Mouse (Mus musculus): ENCODE results near the gene Batf3. TPM values are rescaled to one million over a fixed set of nuclear protein-coding genes. Genes with fewer than 3 reads are reported as not detected.

Batf3 gene
- polyA plus RNA-seq (2011; ENCODE audit: insufficient read depth, insufficient read length, low read depth, missing spikeins), result 2.0 and 2.7 TPM in 2 replicates

DNA sequence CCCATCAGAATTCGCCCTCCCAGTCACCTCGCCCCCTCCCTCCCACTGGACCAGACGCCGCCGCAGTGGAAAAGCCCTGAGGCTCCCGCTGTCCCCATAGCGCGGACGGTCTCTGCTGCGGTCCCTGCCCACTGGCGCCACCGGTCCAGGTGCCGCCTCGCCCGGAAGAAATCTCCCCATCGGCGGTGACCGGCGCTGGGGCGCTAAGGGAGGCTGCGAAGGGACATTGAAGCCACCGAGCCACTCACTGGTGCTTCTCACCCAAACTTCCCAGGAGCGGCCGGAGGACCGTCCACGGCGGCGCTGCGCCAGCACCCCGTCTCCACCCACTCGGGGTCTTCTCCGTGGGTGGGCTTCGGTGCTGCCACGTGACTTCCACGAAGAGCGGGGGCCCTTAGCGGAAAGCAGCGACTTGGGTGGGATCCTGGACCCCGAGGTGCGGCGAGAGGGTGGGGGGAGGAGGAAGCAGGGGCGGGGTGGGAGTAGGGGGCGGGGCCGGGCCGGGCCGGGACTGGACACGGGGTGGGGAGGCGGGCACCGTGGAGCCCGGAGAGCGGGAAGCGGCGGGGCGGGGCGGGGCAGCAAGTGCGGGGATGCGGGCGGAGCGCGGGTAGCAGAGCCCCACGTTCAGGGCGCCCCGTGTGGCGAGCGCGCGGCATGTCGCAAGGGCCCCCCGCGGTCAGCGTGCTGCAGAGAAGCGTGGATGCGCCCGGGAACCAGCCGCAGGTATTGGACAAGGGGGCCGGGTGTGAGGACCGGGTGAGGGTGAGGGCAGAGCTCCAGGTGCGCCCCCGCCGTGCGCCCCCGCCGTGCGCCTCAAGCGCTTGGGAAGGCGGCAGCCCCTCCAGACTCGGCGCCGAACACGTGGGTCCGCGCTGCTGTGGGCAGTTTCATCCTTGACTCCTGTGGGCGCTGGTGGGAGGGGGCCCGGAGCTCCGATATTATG, at the start of gene Batf3:
TSS of gene Batf3 (plus strand) at position 46 of the 946 bp plus-strand sequence.
- no peaks in the 10 kb centered on the region for H3K9me3 ChIP-seq (replicated peaks; ENCODE audit: control insufficient read depth, insufficient read depth, low read length, poor library complexity, severe bottlenecking)
- H3K27me3 ChIP-seq (ENCODE audit: control insufficient read depth, insufficient read depth, low read length, poor library complexity, severe bottlenecking), result peaks cover 11% of the 10 kb centered on the region
- H3K9ac ChIP-seq (ENCODE audit: low read depth, poor library complexity, severe bottlenecking), result peak within 1 kb of the TSS; percentile 53
- no peaks in the 10 kb centered on the region for H3K4me1 ChIP-seq (ENCODE audit: control insufficient read depth, insufficient read depth, low read length)
- H3K36me3 ChIP-seq (ENCODE audit: control insufficient read depth, insufficient read depth, low read length, poor library complexity, severe bottlenecking), result no peaks in the 10 kb centered on the region
- TF ChIP-seq EP300 (IDR thresholded peaks at IDR 0.05; ENCODE audit: insufficient read depth, low read depth, low read length) (no peak), CTCF (IDR thresholded peaks at IDR 0.05; ENCODE audit: low read depth, low read length) (no peak), POLR2A (IDR thresholded peaks at IDR 0.05; ENCODE audit: insufficient read depth, low read length) (no peak)
- H3K27ac ChIP-seq (ENCODE audit: insufficient read depth, low read length), result no peak within 1 kb of the TSS
- H3K4me3 ChIP-seq (ENCODE audit: low read depth, low read length), result peak within 1 kb of the TSS; percentile 52

DNA sequence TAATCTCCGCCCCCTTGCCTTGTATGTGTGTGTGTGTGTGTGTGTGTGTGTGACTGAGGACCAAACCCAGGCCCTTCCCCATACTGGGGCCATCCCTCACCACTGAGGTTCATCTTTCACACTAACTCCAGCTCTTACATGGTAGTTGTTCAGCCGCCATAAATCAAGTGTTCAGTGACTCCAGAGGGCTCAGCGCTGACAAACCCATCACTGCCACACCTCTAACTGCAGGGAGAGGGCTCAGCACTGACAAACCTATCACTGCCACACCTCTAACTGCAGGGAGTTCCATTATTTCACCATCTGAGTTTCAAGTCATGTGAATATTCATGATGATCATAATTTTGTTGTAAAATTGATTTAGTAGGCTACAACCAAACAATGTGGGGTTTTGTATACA, 44.1 kb upstream of the Batf3 start:
- H3K27ac ChIP-seq (ENCODE audit: insufficient read depth, low read length), result no peak overlapping the region
- no peaks in the 10 kb centered on the region for H3K36me3 ChIP-seq (ENCODE audit: control insufficient read depth, insufficient read depth, low read length, poor library complexity, severe bottlenecking)

DNA sequence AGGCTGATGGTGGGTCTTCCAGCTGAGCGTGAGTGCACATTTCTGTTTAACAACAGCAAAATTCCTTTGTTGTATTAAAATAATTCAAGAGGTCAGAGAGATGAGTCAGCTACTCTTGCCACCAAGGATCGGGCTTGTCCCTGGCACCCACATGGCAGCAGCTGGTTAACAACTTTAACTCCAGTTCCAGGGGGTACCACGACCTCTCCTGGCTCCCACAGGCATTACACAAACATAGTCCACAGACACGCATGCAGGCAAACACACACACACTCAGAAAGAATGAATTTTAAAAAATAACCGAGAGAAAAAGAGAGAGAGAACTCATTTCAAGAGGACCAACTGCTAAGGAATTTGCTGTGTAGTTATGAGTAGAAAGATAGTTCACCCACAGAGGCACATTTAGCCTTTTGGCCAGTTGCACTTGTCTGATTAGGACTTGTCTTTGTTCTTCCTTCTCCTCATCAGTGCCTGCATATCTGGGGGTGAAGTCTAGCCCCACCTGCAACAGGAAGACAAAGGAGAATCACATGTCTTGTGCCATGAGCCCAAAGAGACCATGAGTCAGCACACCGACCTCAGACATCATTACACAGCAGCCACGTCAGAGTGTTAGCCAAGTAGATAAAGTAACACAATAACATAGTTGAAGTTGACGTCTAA, 42.6 kb upstream of the Batf3 start:
- Histone ChIP-seq H3K9me3 (replicated peaks; ENCODE audit: control insufficient read depth, insufficient read depth, low read length, poor library complexity, severe bottlenecking) (no peaks in the 10 kb centered on the region), H3K4me3 (ENCODE audit: low read depth, low read length) (no peak overlapping the region), H3K27me3 (ENCODE audit: control insufficient read depth, insufficient read depth, low read length, poor library complexity, severe bottlenecking) (no peaks in the 10 kb centered on the region), H3K9ac (ENCODE audit: low read depth, poor library complexity, severe bottlenecking) (no peak overlapping the region), H3K36me3 (ENCODE audit: control insufficient read depth, insufficient read depth, low read length, poor library complexity, severe bottlenecking) (no peaks in the 10 kb centered on the region), H3K4me1 (ENCODE audit: control insufficient read depth, insufficient read depth, low read length) (no peaks in the 10 kb centered on the region), H3K27ac (ENCODE audit: insufficient read depth, low read length) (no peak overlapping the region)
- no peak for TF ChIP-seq POLR2A (IDR thresholded peaks at IDR 0.05; ENCODE audit: insufficient read depth, low read length)
- peak; percentile 23 for TF ChIP-seq CTCF (IDR thresholded peaks at IDR 0.05; ENCODE audit: low read depth, low read length)
- TF ChIP-seq EP300 (IDR thresholded peaks at IDR 0.05; ENCODE audit: insufficient read depth, low read depth, low read length), result no peak

More for the DNA sequence above, 44.1 kb upstream of the Batf3 start:
- Histone ChIP-seq H3K9ac (ENCODE audit: low read depth, poor library complexity, severe bottlenecking) (no peak overlapping the region), H3K4me1 (ENCODE audit: control insufficient read depth, insufficient read depth, low read length) (no peaks in the 10 kb centered on the region), H3K9me3 (replicated peaks; ENCODE audit: control insufficient read depth, insufficient read depth, low read length, poor library complexity, severe bottlenecking) (no peaks in the 10 kb centered on the region), H3K4me3 (ENCODE audit: low read depth, low read length) (no peak overlapping the region), H3K27me3 (ENCODE audit: control insufficient read depth, insufficient read depth, low read length, poor library complexity, severe bottlenecking) (no peaks in the 10 kb centered on the region)
- TF ChIP-seq EP300 (IDR thresholded peaks at IDR 0.05; ENCODE audit: insufficient read depth, low read depth, low read length) (no peak), POLR2A (IDR thresholded peaks at IDR 0.05; ENCODE audit: insufficient read depth, low read length) (no peak), CTCF (IDR thresholded peaks at IDR 0.05; ENCODE audit: low read depth, low read length) (no peak)

DNA sequence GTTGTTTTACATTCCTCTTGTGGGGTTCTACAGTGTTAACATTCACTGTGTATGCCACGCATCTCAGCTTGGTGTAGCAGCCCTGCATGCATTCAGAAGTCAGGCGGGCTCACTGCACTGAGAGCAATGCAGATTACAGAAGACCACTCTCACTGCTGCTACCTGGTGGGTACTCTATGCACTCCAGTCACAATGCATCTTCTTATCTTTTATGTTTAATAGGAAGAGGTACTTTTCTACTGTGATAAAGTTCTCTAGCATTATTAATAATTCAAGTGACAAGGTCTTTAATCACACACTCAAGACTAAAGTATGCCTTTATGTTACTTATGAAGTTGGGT, 42.1 kb upstream of the Batf3 start:
- TF ChIP-seq POLR2A (IDR thresholded peaks at IDR 0.05; ENCODE audit: insufficient read depth, low read length), result no peak
- no peak for TF ChIP-seq CTCF (IDR thresholded peaks at IDR 0.05; ENCODE audit: low read depth, low read length)
- no peak for TF ChIP-seq EP300 (IDR thresholded peaks at IDR 0.05; ENCODE audit: insufficient read depth, low read depth, low read length)
- H3K36me3 ChIP-seq (ENCODE audit: control insufficient read depth, insufficient read depth, low read length, poor library complexity, severe bottlenecking), result no peaks in the 10 kb centered on the region
- no peaks in the 10 kb centered on the region for H3K27me3 ChIP-seq (ENCODE audit: control insufficient read depth, insufficient read depth, low read length, poor library complexity, severe bottlenecking)
- H3K4me1 ChIP-seq (ENCODE audit: control insufficient read depth, insufficient read depth, low read length), result no peaks in the 10 kb centered on the region
- H3K27ac ChIP-seq (ENCODE audit: insufficient read depth, low read length), result no peak overlapping the region
- H3K9me3 ChIP-seq (replicated peaks; ENCODE audit: control insufficient read depth, insufficient read depth, low read length, poor library complexity, severe bottlenecking), result no peaks in the 10 kb centered on the region
- no peak overlapping the region for H3K4me3 ChIP-seq (ENCODE audit: low read depth, low read length)
- H3K9ac ChIP-seq (ENCODE audit: low read depth, poor library complexity, severe bottlenecking), result no peak overlapping the region

DNA sequence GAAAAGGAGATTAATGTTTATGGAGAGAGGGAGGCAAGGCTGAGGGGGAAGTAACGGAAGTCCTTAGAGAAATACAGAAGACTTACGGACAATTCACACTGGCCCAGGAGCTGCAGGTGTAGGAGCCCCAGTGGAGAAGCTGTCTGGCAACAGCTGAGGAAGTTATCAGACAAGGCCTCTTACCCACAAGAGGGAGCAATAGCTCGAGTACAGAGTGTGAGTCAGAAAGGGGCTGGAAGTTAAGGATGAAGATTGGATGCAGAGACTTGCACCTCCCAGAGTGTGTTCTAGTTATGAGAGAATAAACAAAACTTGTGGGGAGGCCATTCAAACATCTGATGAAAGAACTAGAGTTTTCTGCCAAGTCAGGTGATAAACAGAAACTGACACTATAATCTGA, 40.2 kb upstream of the Batf3 start:
- Histone ChIP-seq H3K36me3 (ENCODE audit: control insufficient read depth, insufficient read depth, low read length, poor library complexity, severe bottlenecking) (no peaks in the 10 kb centered on the region), H3K27me3 (ENCODE audit: control insufficient read depth, insufficient read depth, low read length, poor library complexity, severe bottlenecking) (no peaks in the 10 kb centered on the region), H3K4me1 (ENCODE audit: control insufficient read depth, insufficient read depth, low read length) (no peaks in the 10 kb centered on the region), H3K9me3 (replicated peaks; ENCODE audit: control insufficient read depth, insufficient read depth, low read length, poor library complexity, severe bottlenecking) (no peaks in the 10 kb centered on the region), H3K27ac (ENCODE audit: insufficient read depth, low read length) (no peak overlapping the region), H3K9ac (ENCODE audit: low read depth, poor library complexity, severe bottlenecking) (no peak overlapping the region), H3K4me3 (ENCODE audit: low read depth, low read length) (no peak overlapping the region)
- TF ChIP-seq CTCF (IDR thresholded peaks at IDR 0.05; ENCODE audit: low read depth, low read length) (no peak), EP300 (IDR thresholded peaks at IDR 0.05; ENCODE audit: insufficient read depth, low read depth, low read length) (no peak)

Measured in ES-Bruce4 (cell line).